23 mouse cellular contexts compared by ENCODE assay signal in the genomic region with DNA sequence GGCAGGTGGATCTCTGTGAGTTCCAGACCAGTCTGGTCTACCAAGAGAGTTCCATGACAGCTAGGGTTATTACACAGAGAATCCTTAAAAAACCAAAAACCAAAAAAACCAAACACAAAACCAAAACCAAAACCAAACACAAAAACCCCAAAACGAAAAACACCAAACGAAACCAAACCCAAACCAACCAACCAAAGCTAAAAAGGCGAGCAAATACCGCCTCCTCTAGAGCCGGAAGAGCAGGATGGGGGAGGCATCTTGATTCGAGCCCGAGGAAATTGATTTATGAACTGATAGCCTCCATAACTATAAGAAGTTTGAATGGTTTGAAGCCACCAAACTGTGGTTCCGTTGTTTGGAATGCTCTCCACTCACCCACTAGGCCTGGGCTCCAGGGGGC. TPM values are rescaled to one million over a fixed set of nuclear protein-coding genes. Genes with fewer than 3 reads are reported as not detected.
"Had no signal": no experiment of that assay in that cellular context is flagged by ENCODE, and none has a peak within 500 bp of the region (broad histone marks: within the 10 kb centered on the region; RNA-seq: fewer than 3 reads in every experiment).

No protein-coding gene starts in this region.

- H3K4me1 ChIP-seq: kidney, embryonic 15.5 days; midbrain, embryonic 12.5 days; midbrain, embryonic 15.5 days; neural tube, embryonic 13.5 days; stomach, embryonic 15.5 days had no signal

- H3K27me3 ChIP-seq: kidney, embryonic 15.5 days; liver, embryonic 13.5 days; midbrain, embryonic 12.5 days; midbrain, embryonic 15.5 days; neural tube, embryonic 13.5 days; stomach, embryonic 15.5 days had no signal

- H3K36me3 ChIP-seq: liver, embryonic 13.5 days; midbrain, embryonic 12.5 days; midbrain, embryonic 15.5 days had no signal

- H3K4me3 ChIP-seq: kidney, embryonic 15.5 days; left cerebral cortex, adult 2 months; liver, embryonic 13.5 days; midbrain, embryonic 12.5 days; midbrain, embryonic 15.5 days; myocyte; neural tube, embryonic 13.5 days; stomach, embryonic 15.5 days had no signal

- DNase-seq: kidney, adult 8-10 months; kidney, postnatal 10 days; kidney, postnatal 36 days; layer of hippocampus, postnatal 36 days; liver, embryonic 13.5 days; lung, adult 2 months; lung, postnatal 14 days; retina, postnatal 1 day; right cerebral cortex, postnatal 25 days; spleen, adult 18-20 months; thymus, adult 18-20 months; thymus, postnatal 36 days had no signal

- H3K27ac ChIP-seq: kidney, embryonic 15.5 days; left cerebral cortex, adult 2 months; liver, embryonic 13.5 days; macrophage; midbrain, embryonic 12.5 days; midbrain, embryonic 15.5 days; neural tube, embryonic 13.5 days; stomach, embryonic 15.5 days had no signal

RNA-seq across cellular contexts. Expression of a gene that starts 22.0 kb away (rescaled TPM):
- total RNA-seq: megakaryocyte, adult 5-6 weeks had no signal

RNA-seq across cellular contexts. Expression of a gene that starts 34.5 kb away (rescaled TPM):
- total RNA-seq: neutrophil, adult 5-6 weeks had no signal

RNA-seq across cellular contexts. Expression of a gene that starts 39.7 kb away (rescaled TPM):
- total RNA-seq: megakaryocyte, adult 5-6 weeks had no signal
- polyA plus RNA-seq: limb, embryonic 11.5 days had no signal
